Mouse (Mus musculus) liver, adult (tissue): Measurements from ENCODE around the gene Cdk4.

ENCODE experiments used
- GATA4 ChIP-seq: IDR thresholded peaks from 2 replicates; pipeline ENCODE4 v1.6.1; 2014; ENCODE audit warnings: mild to moderate bottlenecking, low read length; ENCODE audit not compliant: insufficient replicate concordance

Cdk4 gene

DNA sequence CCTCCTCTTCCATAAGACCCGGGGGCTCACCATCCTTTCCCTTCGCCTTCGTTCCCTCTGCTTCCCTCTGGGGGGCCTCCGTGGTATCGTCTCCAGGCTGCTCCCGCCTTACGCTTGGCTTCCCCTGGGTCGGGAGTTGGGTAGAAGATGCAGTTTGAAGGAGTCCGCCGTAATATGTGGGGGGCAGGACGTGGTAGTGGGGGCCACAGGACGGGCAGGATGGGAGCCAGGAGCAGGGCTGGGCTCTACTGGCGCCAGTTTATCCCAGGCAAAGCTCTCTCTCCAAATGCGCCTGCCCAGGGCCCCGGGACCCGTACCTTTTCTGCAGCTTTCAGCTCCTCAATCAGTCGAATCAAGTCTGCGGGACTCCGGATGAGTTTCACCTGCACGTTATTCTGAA, 35.2 kb downstream of the Cdk4 start:
- no peak for TF ChIP-seq GATA4

DNA sequence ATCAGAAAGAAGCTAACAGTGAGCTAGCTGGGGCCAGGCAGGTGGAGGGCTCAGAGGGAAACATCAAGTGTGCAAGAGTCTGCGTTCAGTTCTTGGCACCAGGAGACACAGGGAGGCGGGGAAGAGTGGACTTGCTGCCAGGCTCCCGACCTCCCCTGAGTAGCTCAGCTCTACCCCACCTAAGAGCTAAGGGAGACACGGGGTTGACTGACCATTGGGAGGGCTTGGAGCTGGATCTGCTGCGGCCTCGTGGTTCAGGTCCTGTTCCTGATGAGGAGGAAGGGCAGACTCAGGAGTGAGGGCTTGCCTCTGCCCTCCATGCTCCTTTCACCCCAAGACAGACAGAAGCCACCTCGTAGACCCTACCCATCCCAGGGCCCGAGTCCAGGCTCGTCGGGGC, 35.9 kb downstream of the Cdk4 start:
- TF ChIP-seq GATA4, result no peak

DNA sequence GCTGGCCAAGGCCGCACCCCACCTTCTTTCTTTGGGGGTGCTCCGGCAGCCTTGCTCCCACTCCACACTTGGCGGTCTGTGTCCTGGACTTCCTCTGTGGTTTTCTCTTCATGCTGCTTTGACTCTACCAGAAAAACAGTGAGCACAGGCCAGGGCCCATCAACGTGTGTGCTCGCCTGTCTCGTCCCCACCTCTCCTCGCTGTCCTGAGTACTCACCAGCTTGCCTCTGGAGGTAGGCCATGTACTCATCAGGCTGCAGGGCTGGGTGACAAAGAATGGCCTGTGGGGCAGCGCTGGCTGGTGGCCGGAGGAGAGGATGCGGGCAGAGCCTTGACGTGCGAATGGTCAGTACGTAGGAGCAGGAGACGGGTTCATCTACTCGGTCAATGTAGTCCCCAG, 36.5 kb downstream of the Cdk4 start:
- TF ChIP-seq GATA4, result no peak

DNA sequence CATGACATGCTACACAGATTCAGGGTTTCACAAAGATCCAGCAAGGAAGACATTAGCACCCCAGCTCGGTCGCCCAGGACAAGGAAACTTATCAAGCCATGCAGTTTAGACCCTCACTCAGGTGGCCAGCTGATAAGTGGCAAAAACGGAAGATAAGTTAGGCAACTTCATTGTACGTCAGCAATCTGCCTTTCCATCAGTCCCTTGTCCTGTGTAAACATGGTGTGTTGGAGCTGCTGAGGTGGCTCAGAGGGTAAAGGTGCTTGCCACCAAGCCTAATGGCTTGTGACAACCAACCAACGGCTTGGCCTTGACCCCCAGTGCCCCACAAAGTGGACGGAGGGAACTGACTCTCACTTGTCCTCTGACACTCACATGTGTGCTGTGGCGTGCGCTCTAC, 37.1 kb downstream of the Cdk4 start:
- no peak for TF ChIP-seq GATA4

DNA sequence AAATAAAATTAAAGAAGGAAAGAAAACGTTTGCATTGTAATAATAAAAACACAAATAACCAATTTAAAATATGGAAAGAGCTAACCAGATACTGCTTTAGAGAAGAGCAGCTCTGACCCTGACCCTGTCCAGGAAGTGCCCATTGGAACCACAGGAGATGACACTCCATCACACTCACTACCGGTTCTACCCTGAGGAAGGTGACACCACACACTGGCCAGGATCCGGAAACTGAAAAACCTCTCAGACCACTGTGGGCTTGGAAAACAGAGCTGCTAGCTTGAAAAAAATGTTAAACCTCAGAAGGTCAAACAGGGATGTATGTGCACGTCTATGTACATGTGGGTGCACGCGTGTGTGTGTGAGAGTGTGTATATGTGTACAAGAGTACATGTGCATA, 37.8 kb downstream of the Cdk4 start:
- no peak for TF ChIP-seq GATA4

DNA sequence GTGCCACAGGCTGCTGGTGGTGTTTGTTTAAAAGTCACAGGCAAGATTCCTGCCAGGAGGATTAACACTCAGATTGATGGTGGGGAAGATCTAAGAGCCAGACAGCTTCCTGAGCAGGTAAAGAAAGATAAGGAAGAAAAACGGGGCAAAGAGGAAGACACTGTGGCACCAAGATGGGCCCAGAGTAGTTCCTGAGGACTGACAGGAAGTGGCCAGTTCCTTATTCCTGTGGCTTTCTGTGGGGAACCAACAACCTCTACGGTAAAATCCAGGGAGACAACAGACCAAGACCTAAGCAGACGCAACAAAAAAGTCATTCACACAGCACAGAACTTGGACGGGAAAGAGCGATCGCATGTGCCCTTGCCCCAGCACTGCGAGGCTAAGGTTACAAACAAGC, 40.3 kb downstream of the Cdk4 start:
- TF ChIP-seq GATA4, result no peak

DNA sequence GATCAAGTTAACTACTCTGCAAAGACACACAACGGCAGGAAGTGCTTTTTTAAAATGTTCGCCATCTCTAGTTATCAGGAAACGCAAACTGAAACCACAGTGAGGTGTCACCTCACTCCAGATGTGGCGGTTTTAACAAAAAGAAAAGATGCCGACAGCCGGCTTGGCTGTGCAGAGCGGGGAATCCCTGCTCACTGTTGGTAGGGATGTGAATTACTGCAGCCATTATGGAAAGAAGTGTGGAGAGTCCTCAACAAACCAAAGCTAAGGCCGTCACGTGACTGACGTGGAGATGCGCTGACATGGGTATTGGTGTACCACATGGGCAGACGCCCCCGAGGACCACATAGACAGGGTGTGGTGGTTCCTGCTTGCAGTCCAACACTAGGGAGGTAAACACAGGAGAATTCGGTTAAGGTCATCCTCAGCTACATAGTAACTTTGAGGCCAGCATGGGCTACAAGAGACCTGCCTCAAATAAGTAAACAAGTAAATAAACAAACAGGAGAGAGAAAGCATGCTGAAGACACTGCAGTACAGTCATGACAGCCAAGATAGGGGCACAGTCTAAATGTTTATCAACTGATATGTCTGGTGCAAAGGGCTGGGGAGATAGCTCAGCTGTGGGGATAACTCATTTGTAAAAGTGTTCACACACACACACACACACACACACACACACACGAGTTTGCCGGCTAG, 44.4 kb downstream of the Cdk4 start:
- no peak for TF ChIP-seq GATA4

DNA sequence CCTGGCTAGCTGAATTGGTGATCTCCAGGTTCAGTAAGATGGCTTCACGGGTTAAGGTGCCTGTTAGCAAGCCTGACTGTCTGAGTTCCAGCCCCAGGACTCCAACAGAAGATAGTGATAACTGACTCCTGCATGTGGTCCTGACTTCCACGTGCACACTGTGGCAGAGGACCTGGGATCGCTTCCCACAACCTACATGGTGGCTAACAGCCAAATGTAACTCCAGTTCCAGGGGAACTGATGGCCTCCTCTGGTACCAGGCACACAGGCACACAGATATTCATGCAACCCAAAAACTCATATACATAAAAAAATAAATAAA, 44.9 kb downstream of the Cdk4 start:
- TF ChIP-seq GATA4, result no peak

DNA sequence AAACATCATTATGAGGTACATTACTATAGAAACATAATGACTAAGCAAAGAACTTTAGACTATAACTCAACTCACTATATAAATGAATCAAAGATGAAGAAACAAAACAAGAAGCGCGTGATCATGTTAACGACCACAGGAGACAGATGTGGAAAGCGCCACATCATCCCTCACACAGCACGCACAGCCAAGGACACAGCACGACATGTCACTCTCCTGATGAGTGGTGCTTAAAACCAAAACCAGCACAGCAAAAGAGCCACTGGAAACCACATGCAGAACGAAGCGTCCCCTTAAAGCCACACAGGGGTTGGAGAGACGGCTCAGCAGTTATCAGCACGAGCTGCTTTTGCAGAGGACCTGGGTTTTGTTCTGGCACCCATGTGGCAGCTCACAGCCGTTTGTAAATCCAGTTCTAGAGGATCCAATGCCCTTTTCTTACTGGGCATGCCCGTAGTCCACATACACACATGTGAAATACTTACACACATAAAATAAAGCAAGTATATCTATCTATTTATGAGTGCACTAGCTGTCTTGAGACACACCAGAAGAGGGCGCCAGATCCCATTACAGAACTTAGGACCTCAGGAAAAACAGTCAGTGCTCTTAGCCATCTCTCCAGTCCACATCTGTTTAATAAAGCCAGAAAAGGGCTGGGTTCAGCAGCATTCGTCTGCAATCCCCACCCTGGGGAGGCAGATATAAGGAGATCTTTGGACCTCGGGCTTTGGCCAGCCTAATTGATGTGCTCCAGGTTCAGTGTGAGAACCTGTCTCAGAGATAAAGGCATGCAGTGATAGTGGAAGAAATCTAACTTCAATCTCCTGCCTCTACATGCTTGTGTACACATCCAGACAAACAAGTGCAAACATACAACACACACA, 47.9 kb downstream of the Cdk4 start:
- no peak for TF ChIP-seq GATA4

DNA sequence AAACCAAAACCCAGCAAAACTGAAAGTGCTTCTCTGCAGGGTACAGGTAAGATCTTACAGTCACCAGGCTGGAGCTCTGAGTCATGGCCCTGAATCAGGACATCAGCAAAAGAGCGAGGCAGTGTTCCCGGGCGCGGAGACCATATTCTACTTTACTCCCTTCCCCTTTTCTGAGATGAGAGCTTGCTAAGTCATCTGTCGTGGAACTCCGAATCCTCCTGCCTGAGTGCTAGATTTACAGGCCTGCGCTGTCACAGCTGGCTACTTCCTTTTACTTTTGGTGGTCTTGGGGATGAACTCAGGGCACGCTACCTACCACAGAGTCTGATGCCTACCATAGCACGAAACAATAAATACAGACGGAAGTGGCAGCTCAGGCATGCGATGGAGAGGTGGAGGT, 51.1 kb downstream of the Cdk4 start:
- no peak for TF ChIP-seq GATA4

DNA sequence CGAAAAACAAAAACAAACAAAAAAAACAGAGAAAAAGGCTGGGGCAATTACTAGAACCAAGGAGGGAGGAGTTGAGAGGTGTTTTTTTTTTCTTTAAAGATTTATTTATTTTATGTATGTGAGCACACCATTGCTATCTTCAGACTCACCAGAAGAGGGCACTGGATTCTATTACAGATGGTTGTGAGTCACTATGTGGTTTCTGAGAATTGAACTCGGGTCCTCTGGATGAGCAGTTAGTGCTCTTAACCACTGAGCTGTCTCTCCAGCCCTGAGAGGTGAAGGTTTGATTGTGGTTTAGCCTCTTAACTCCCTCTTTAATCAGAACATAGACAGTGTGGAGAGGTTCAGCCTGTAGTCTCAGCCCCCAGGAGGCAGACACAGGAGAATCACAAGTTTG, 51.7 kb downstream of the Cdk4 start:
- TF ChIP-seq GATA4, result no peak
